Mouse (Mus musculus) heart, postnatal 0 days (tissue): ENCODE data around the gene Golt1a.

Source experiments
- CTCF ChIP-seq: IDR thresholded peaks from 2 replicates; pipeline ENCODE4 v1.5.1; 2016; ENCODE audit warnings: antibody characterized with exemption, control low read depth, low read depth
- EP300 ChIP-seq: IDR thresholded peaks from 2 replicates; pipeline ENCODE4 v1.6.1; 2016; ENCODE audit warnings: antibody characterized with exemption, low read depth

DNA sequence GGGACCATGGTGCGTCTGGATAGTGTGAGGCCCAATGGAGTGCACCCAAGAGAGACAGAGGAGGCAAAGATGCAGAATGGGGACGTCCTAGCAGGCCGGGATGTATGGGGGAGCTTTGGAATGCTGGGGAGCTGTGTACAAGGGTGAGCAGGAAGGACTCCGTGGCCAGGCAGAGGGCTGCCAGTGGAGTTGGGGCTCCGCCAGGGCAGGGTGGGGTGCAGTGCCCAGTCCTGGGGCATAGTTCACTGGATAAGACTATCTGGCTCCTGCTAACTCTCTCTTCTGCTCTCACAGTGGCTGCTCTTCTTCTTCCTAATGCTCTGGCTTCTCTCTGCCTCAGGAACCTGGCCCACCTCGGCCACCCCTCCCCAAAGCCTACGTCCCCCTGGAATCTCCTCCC is 23.7 kb upstream of the Golt1a start:
- TF ChIP-seq CTCF (no peak), EP300 (no peak)
